Mouse (Mus musculus): ENCODE data around the gene Kctd21. TPM values are rescaled to one million over a fixed set of nuclear protein-coding genes. Genes with fewer than 3 reads are reported as not detected.

Gene Kctd21
- 4.5 and 5.6 TPM in 2 replicates for polyA plus RNA-seq (2012; rRNA removed)

DNA sequence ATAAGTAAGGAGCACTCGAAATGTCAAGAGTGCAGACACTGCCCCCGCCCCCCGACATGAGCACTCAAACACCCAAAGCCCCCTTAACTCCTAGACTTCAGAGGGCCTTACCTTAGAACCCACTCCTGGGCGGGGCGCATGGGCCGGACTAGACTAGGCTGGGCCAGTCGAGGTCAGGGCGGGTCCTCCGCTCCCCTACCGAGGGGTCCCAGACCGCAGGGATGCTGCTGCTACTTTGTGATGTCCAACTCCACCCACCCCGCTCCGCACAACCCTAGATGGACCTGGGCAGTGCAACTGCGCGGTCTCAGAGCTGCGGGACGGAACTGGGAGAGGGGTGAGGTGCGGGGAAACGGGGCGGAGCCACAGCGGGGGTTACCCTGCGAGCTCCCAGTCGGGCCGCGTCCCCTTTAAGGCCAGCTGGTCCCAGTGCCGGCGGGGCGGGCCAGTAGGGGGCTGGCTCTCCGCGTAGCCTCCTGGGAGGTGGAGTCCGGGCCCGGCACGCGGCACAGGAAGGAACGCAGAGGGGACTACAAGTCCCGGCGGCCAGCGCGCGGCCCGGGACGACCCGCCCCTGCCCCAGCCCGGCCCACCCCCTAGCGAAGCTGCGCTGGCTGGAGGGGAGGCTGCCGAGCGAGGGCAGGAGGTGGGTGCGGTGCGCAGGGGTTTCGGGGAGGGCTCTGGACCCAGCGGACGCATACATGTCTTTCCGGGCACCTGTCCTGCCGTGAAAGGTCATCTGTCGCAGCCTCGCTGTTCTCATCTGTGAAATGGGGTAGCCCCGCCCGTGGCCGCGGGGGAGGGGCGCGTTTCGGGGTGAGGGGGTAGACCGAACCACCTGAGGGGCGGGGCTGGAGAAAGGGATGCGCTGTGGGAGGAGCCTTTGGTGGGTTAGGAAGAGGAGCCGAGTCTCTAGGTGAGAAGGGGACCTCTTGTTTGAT is at the start of gene Kctd21, which contains the start of gene Usp35:
Kctd21 (plus strand) TSS at position 602 of the 941 bp plus-strand sequence.
Usp35 (minus strand) TSS at position 295 of the 941 bp plus-strand sequence.

Other genes with a start within 250 kb of the Kctd21 start
- 5.7 and 7.1 TPM in 2 replicates for gene Usp35, start 307 bp upstream of the Kctd21 start, polyA plus RNA-seq (2012; rRNA removed)
- gene Alg8, start 39.3 kb downstream of the Kctd21 start, polyA plus RNA-seq (2012; rRNA removed) = 8.7 and 9.6 TPM in 2 replicates
- gene Ndufc2, start 67.7 kb downstream of the Kctd21 start, polyA plus RNA-seq (2012; rRNA removed) = 173 and 192 TPM in 2 replicates
- gene Thrsp, start 85.4 kb downstream of the Kctd21 start, polyA plus RNA-seq (2012; rRNA removed) = 6.9 and 9.8 TPM in 2 replicates
- 8.1 and 10.0 TPM in 2 replicates for gene Kctd14, start 119.0 kb downstream of the Kctd21 start, polyA plus RNA-seq (2012; rRNA removed)
- gene Ints4, start 148.6 kb downstream of the Kctd21 start, polyA plus RNA-seq (2012; rRNA removed) = 52.9 and 54.5 TPM in 2 replicates
- 23.7 and 24.4 TPM in 2 replicates for gene Aamdc, start 247.2 kb downstream of the Kctd21 start, polyA plus RNA-seq (2012; rRNA removed)
- gene Rsf1, start 247.6 kb downstream of the Kctd21 start, polyA plus RNA-seq (2012; rRNA removed) = 1.4 and 1.9 TPM in 2 replicates

Data from colon, adult 2 months (tissue).